Mouse (Mus musculus) adipose tissue, adult 10 weeks (tissue): ENCODE measurements around the gene Mpg. TPM values are rescaled to one million over a fixed set of nuclear protein-coding genes. Genes with fewer than 3 reads are reported as not detected.

ENCODE experiments used
- polyA plus RNA-seq: library from polyadenylated mRNA; stranded (reverse); fragments of 350-450 nt; fragmentation: Illumina TruSeq; extraction: RNeasy Lipid Tissue Mini Kit (QIAGEN cat#74804); gene quantifications from one replicate; pipeline ENCODE4 v1.2.3, GENCODE M21; 2014; ENCODE audit warnings: low read depth, low replicate concordance

Gene Mpg
- 38.6 TPM for polyA plus RNA-seq

GRCm38 (mm10) chr11:32226124-32226871 is at the start of gene Mpg:
Gene Mpg, plus strand, starts transcription at chr11:32226505.

GRCm38 (mm10) chr11:32200075-32200601 is 26.2 kb upstream of the Mpg start, which contains the start of gene Il9r:
Gene Il9r, minus strand, starts transcription at chr11:32200279.

DNA sequence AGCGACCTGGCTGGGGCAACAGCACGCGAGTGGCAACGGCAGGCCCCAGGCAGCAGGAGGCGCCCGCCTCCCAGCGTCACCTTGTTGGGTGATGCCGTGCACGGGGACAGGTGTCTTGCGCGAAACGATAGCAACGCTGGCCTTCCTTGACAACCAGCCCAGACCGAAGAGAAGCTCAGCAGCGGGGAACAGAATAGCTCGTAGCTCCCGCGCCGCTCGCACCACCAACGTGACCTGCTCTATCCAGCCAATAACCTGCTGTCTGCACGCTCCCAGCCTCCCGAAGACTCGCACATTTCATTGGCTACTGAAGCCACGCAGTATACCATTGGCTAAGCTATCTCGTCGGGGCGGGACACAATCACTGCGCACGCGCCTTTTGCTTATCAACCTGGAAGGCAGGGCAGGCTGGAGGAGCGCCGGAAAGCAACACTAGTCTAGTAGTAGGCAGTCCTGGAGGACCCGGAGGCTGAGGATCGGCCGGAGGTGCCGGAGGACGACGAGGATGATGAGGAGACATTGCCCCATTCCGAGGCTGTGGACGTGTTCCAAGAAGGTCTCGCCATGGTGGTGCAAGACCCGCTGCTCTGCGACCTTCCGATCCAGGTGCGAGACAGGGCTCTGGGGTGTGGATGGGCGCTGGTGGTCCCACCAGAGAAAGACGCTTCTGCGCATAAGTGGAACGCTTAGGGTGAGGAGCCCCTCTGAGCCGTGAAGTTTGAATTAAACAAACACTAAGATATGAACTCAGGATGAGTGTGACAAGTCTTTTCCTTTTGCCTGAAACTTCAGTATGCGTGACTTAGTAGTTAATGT is 21.0 kb upstream of the Mpg start, which contains the start of gene Snrnp25:
Snrnp25 (plus strand) TSS at position 358 of the 816 bp plus-strand sequence.

GRCm38 (mm10) chr11:32221951-32222409 is 4.3 kb upstream of the Mpg start, which contains the start of gene Rhbdf1:
Gene Rhbdf1, minus strand, starts transcription at chr11:32222300.

GRCm38 (mm10) chr11:32267188-32267884 is 41.0 kb downstream of the Mpg start, which contains the start of gene Nprl3:
Gene Nprl3, minus strand, starts transcription at chr11:32267707.

GRCm38 (mm10) chr11:32276347-32276746 is 50.0 kb downstream of the Mpg start, which contains the start of gene Hba-x:
Gene Hba-x, plus strand, starts transcription at chr11:32276400.

Other genes with a start within 250 kb of the Mpg start
- gene Nsg2, start 226.0 kb upstream of the Mpg start, polyA plus RNA-seq, result not detected
- 0.55 TPM for gene Il9r, start 26.2 kb upstream of the Mpg start, polyA plus RNA-seq
- 16.7 TPM for gene Snrnp25, start 21.1 kb upstream of the Mpg start, polyA plus RNA-seq
- 39.0 TPM for gene Rhbdf1, start 4.2 kb upstream of the Mpg start, polyA plus RNA-seq
- gene Nprl3, start 41.2 kb downstream of the Mpg start, polyA plus RNA-seq, result 46.6 TPM
- gene Hba-x, start 49.9 kb downstream of the Mpg start, polyA plus RNA-seq, result not detected
- gene Hba-a1, start 57.0 kb downstream of the Mpg start, polyA plus RNA-seq, result 1,070 TPM
- not detected for gene Hbq1b, start 60.5 kb downstream of the Mpg start, polyA plus RNA-seq
- 1,858 TPM for gene Hba-a2, start 70.0 kb downstream of the Mpg start, polyA plus RNA-seq
- gene Hbq1a, start 73.6 kb downstream of the Mpg start, polyA plus RNA-seq, result not detected
- 10.1 TPM for gene Sh3pxd2b, start 121.3 kb downstream of the Mpg start, polyA plus RNA-seq
- 14.0 TPM for gene Ubtd2, start 228.9 kb downstream of the Mpg start, polyA plus RNA-seq